Mouse (Mus musculus): ENCODE data around the gene Gstp2. TPM values are rescaled to one million over a fixed set of nuclear protein-coding genes. Genes with fewer than 3 reads are reported as not detected.

Gstp2 gene
- polyA plus RNA-seq, 1 experiment from 2014 or later, result 11.1 TPM

- no peak overlapping the region for H3K27ac ChIP-seq
- H3K4me3 ChIP-seq, result no peak overlapping the region
- H3K9me3 ChIP-seq (replicated peaks), result no peaks in the 10 kb centered on the region; the same call in 1 of the 2 replicates
- H3K4me2 ChIP-seq, result no peak overlapping the region
- no peaks in the 10 kb centered on the region for H3K36me3 ChIP-seq
- no peaks in the 10 kb centered on the region for H3K4me1 ChIP-seq (replicated peaks)
- no peak overlapping the region for H3K9ac ChIP-seq
- H3K27me3 ChIP-seq, result no peaks in the 10 kb centered on the region
- no peak for ATAC-seq (replicated peaks; ENCODE audit: insufficient number of reproducible peaks, insufficient read depth, low FRiP score, low read depth)
These were observed 18.2 kb downstream of the Gstp2 start for GRCm38 (mm10) chr19:4027576-4027975.

- Histone ChIP-seq H3K4me1 (replicated peaks) (peaks cover 8% of the 10 kb centered on the region; the same call in 1 of the 2 replicates), H3K9me3 (replicated peaks) (no peaks in the 10 kb centered on the region; the same call in 1 of the 2 replicates), H3K36me3 (no peaks in the 10 kb centered on the region), H3K4me3 (no peak overlapping the region), H3K4me2 (no peak overlapping the region), H3K27ac (no peak overlapping the region), H3K9ac (no peak overlapping the region), H3K27me3 (no peaks in the 10 kb centered on the region)
- WGBS, result 69% methylated on average over 7 of the region's 7 CpGs
- ATAC-seq (replicated peaks; ENCODE audit: insufficient number of reproducible peaks, insufficient read depth, low FRiP score, low read depth), result no peak
These were observed 22.6 kb downstream of the Gstp2 start for GRCm38 (mm10) chr19:4023185-4023584.

- Histone ChIP-seq H3K4me3 (no peak overlapping the region), H3K4me2 (no peak overlapping the region), H3K27me3 (no peaks in the 10 kb centered on the region), H3K9me3 (replicated peaks) (no peaks in the 10 kb centered on the region), H3K4me1 (replicated peaks) (peaks cover 8% of the 10 kb centered on the region; the same call in 1 of the 2 replicates), H3K36me3 (no peaks in the 10 kb centered on the region), H3K27ac (no peak overlapping the region), H3K9ac (no peak overlapping the region)
- peak; percentile 81 for ATAC-seq (replicated peaks; ENCODE audit: insufficient number of reproducible peaks, insufficient read depth, low FRiP score, low read depth)
- WGBS, result 29% methylated on average over 18 of the region's 18 CpGs
These were observed 26.9 kb downstream of the Gstp2 start for GRCm38 (mm10) chr19:4018743-4019583.

- no peak for ATAC-seq (replicated peaks; ENCODE audit: insufficient number of reproducible peaks, insufficient read depth, low FRiP score, low read depth)
- 64% methylated on average over 10 of the region's 10 CpGs for WGBS
These were observed 27.8 kb downstream of the Gstp2 start for GRCm38 (mm10) chr19:4017921-4018587.

GRCm38 (mm10) chr19:4015635-4016034 lies 30.2 kb downstream of the Gstp2 start:
- Histone ChIP-seq H3K4me2 (no peak overlapping the region), H3K27me3 (no peaks in the 10 kb centered on the region), H3K36me3 (no peaks in the 10 kb centered on the region), H3K27ac (no peak overlapping the region), H3K9me3 (replicated peaks) (no peaks in the 10 kb centered on the region), H3K4me1 (replicated peaks) (peaks cover 25% of the 10 kb centered on the region), H3K4me3 (no peak overlapping the region), H3K9ac (no peak overlapping the region)
- WGBS, result 47% methylated on average over 5 of the region's 5 CpGs
- no peak for ATAC-seq (replicated peaks; ENCODE audit: insufficient number of reproducible peaks, insufficient read depth, low FRiP score, low read depth)

More at GRCm38 (mm10) chr19:4017921-4018587, 27.8 kb downstream of the Gstp2 start:
- no peak overlapping the region for H3K9ac ChIP-seq
- H3K4me1 ChIP-seq (replicated peaks), result peaks cover 11% of the 10 kb centered on the region
- H3K9me3 ChIP-seq (replicated peaks), result no peaks in the 10 kb centered on the region
- no peak overlapping the region for H3K4me3 ChIP-seq
- no peak overlapping the region for H3K27ac ChIP-seq
- no peak overlapping the region for H3K4me2 ChIP-seq
- no peaks in the 10 kb centered on the region for H3K27me3 ChIP-seq
- H3K36me3 ChIP-seq, result no peaks in the 10 kb centered on the region

- no peaks in the 10 kb centered on the region for H3K9me3 ChIP-seq (replicated peaks)
- H3K27me3 ChIP-seq, result no peaks in the 10 kb centered on the region
- ATAC-seq (replicated peaks; ENCODE audit: insufficient number of reproducible peaks, insufficient read depth, low FRiP score, low read depth), result no peak
- H3K9ac ChIP-seq, result no peak overlapping the region
- peaks cover 25% of the 10 kb centered on the region for H3K4me1 ChIP-seq (replicated peaks)
- no peak overlapping the region for H3K4me2 ChIP-seq
- H3K27ac ChIP-seq, result no peak overlapping the region
- H3K4me3 ChIP-seq, result no peak overlapping the region
- peaks cover 8% of the 10 kb centered on the region; the same call in 1 of the 2 replicates for H3K36me3 ChIP-seq
These were observed 31.0 kb downstream of the Gstp2 start for GRCm38 (mm10) chr19:4014802-4015201.

- no peak for ATAC-seq (replicated peaks; ENCODE audit: insufficient number of reproducible peaks, insufficient read depth, low FRiP score, low read depth)
- H3K27me3 ChIP-seq, result no peaks in the 10 kb centered on the region
- H3K4me1 ChIP-seq (replicated peaks), result peaks cover 17% of the 10 kb centered on the region
- H3K9me3 ChIP-seq (replicated peaks), result no peaks in the 10 kb centered on the region
- 12% methylated on average over 9 of the region's 9 CpGs for WGBS
- peaks cover 25% of the 10 kb centered on the region for H3K36me3 ChIP-seq
- H3K4me3 ChIP-seq, result peak overlapping the region; percentile 77
- peak overlapping the region; percentile 37 for H3K9ac ChIP-seq
- peak overlapping the region; percentile 55 for H3K4me2 ChIP-seq
- H3K27ac ChIP-seq, result peak overlapping the region; percentile 33; the same call in 1 of the 2 replicates
These were observed 32.8 kb downstream of the Gstp2 start for GRCm38 (mm10) chr19:4013066-4013465.

GRCm38 (mm10) chr19:4012432-4013022 lies 33.3 kb downstream of the Gstp2 start, which contains the start of gene Ndufv1:
Gene Ndufv1 (minus strand): TSS chr19:4012806.
- H3K36me3 ChIP-seq, result peaks cover 31% of the 10 kb centered on the region
- peak within 1 kb of the TSS; percentile 82 for H3K9ac ChIP-seq
- ATAC-seq (replicated peaks; ENCODE audit: insufficient number of reproducible peaks, insufficient read depth, low FRiP score, low read depth), result peak; percentile 99
- H3K4me1 ChIP-seq (replicated peaks), result peaks cover 17% of the 10 kb centered on the region
- under 1% methylated on average over 45 of the region's 45 CpGs for WGBS
- no peaks in the 10 kb centered on the region for H3K9me3 ChIP-seq (replicated peaks)
- H3K27me3 ChIP-seq, result no peaks in the 10 kb centered on the region
- peak within 1 kb of the TSS; percentile 77 for H3K4me3 ChIP-seq
- H3K4me2 ChIP-seq, result peak within 1 kb of the TSS; percentile 62
- peak within 1 kb of the TSS; percentile 86 for H3K27ac ChIP-seq

GRCm38 (mm10) chr19:4011086-4011485 lies 34.7 kb downstream of the Gstp2 start:
- ATAC-seq (replicated peaks; ENCODE audit: insufficient number of reproducible peaks, insufficient read depth, low FRiP score, low read depth), result no peak
- H3K4me3 ChIP-seq, result no peak overlapping the region
- H3K36me3 ChIP-seq, result peaks cover 45% of the 10 kb centered on the region
- H3K27me3 ChIP-seq, result no peaks in the 10 kb centered on the region
- H3K4me1 ChIP-seq (replicated peaks), result peaks cover 18% of the 10 kb centered on the region
- H3K9me3 ChIP-seq (replicated peaks), result no peaks in the 10 kb centered on the region
- H3K4me2 ChIP-seq, result no peak overlapping the region
- H3K9ac ChIP-seq, result no peak overlapping the region
- WGBS, result 90% methylated on average over 5 of the region's 5 CpGs
- H3K27ac ChIP-seq, result no peak overlapping the region

- Histone ChIP-seq H3K4me3 (no peak overlapping the region), H3K4me2 (no peak overlapping the region), H3K36me3 (peaks cover 49% of the 10 kb centered on the region), H3K9ac (no peak overlapping the region), H3K27ac (0 out of 2 replicates have a peak overlapping the region, but pooled peaks have one; percentile 15), H3K27me3 (no peaks in the 10 kb centered on the region), H3K9me3 (replicated peaks) (no peaks in the 10 kb centered on the region), H3K4me1 (replicated peaks) (peaks cover 46% of the 10 kb centered on the region)
- no peak for ATAC-seq (replicated peaks; ENCODE audit: insufficient number of reproducible peaks, insufficient read depth, low FRiP score, low read depth)
- WGBS, result 89% methylated on average over 8 of the region's 8 CpGs
These were observed 39.9 kb downstream of the Gstp2 start for GRCm38 (mm10) chr19:4005971-4006370.

GRCm38 (mm10) chr19:4005091-4005490 lies 40.7 kb downstream of the Gstp2 start:
- no peak overlapping the region for H3K4me3 ChIP-seq
- ATAC-seq (replicated peaks; ENCODE audit: insufficient number of reproducible peaks, insufficient read depth, low FRiP score, low read depth), result no peak
- WGBS, result 67% methylated on average over 9 of the region's 9 CpGs
- peaks cover 44% of the 10 kb centered on the region for H3K36me3 ChIP-seq
- no peaks in the 10 kb centered on the region for H3K9me3 ChIP-seq (replicated peaks)
- H3K27me3 ChIP-seq, result no peaks in the 10 kb centered on the region
- H3K27ac ChIP-seq, result peak overlapping the region; percentile 99
- H3K9ac ChIP-seq, result no peak overlapping the region
- peaks cover 46% of the 10 kb centered on the region for H3K4me1 ChIP-seq (replicated peaks)
- H3K4me2 ChIP-seq, result peak overlapping the region; percentile 58

All from heart, embryonic 15.5 days (tissue).